Mouse (Mus musculus) liver, embryonic 14.5 days (tissue): ENCODE data around the gene Sfi1.
"Not testable (repeated sequence)": the region's sequence is repeated elsewhere in the genome, so short reads cannot be mapped to it uniquely, and the experiment has no call there.

ENCODE experiments used
- CTCF ChIP-seq: IDR thresholded peaks from 2 replicates; pipeline ENCODE4 v1.5.1; 2016; ENCODE audit warnings: antibody characterized with exemption, low read depth, control low read depth
- EP300 ChIP-seq: IDR thresholded peaks from 2 replicates; pipeline ENCODE4 v1.6.1; 2016; ENCODE audit warnings: antibody characterized with exemption, low read depth

GRCm38 (mm10) chr11:3142413-3142812 is 50.9 kb downstream of the Sfi1 start:
- not testable (repeated sequence) for TF ChIP-seq CTCF, EP300
